Mouse (Mus musculus): ENCODE measurements around the gene Bcas2. TPM values are rescaled to one million over a fixed set of nuclear protein-coding genes. Genes with fewer than 3 reads are reported as not detected.
"Not testable (repeated sequence)": the region's sequence is repeated elsewhere in the genome, so short reads cannot be mapped to it uniquely, and the experiment has no call there.

The Bcas2 gene
- polyA plus RNA-seq, 1 experiment from 2014 or later: 272 TPM

DNA sequence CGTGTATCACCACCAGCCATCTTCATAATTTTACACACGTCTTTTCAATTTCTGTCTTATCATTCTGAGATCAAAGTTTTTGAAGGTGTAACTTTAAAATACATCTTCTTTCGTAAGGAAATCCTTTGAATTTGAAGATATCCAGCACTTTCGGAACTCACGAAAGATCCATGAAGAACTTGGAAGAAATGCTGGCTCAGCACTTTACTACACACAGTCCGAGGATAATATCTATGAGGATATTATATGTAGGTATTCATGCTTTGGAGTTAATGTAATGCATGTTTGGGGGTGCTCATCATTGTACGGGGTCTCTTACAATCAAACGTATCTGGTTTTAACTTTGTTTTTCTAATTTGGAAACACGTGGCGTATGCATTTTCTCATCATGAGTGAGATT is 38.4 kb upstream of the Bcas2 start:
- Histone ChIP-seq H3K36me3 (ENCODE audit: control insufficient read depth, insufficient read depth, low read length) (no peaks in the 10 kb centered on the region), H3K27ac (ENCODE audit: low read depth, low read length) (no peak overlapping the region), H3K9me3 (ENCODE audit: control insufficient read depth, low read length) (no peaks in the 10 kb centered on the region), H3K9ac (ENCODE audit: low read length) (no peak overlapping the region), H3K27me3 (ENCODE audit: control insufficient read depth, insufficient read depth, low read length) (no peaks in the 10 kb centered on the region), H3K4me2 (ENCODE audit: low read depth, low read length, severe bottlenecking) (no peak overlapping the region), H3K4me3 (ENCODE audit: low read depth, low read length) (no peak overlapping the region), H3K4me1 (replicated peaks; ENCODE audit: control insufficient read depth, insufficient read depth, low read length) (no peaks in the 10 kb centered on the region)
- ATAC-seq (replicated peaks; ENCODE audit: low FRiP score) (no peak), DNase-seq (ENCODE audit: low spot score) (no peak)
- WGBS: 92% methylated on average over 10 of the region's 10 CpGs

DNA sequence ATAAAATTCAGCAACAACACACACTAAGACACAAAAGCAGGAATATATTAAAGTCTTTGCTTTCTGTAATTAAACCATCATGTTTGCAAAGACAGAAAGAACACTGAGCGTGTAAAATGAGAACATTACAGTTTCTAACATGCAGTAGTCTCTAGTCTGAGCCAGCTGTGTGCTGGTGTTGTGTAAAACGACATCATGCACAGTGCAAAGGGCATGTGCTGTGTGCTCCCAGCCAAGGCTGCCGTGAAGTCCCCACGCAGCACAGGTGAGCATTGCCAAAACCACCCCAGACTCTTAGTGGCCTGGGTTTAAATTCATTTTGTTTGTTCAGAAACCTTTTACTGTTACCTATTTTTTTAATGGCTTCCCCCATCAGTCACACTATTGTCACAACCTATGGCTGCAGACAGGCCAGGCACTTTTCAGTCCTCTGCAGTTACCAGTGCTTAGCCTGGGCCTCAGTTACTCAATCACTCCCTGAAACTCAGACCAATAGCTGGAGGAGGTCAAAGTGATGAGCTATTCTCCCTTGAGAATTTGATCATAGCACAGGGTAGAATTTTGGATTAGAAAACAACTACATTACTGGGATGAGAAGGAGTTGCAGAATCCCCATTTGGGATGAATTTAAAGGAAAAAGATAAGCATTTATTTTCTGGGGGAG is 34.9 kb upstream of the Bcas2 start:
- Histone ChIP-seq H3K9ac (ENCODE audit: low read length) (no peak overlapping the region), H3K4me2 (ENCODE audit: low read depth, low read length, severe bottlenecking) (no peak overlapping the region), H3K27me3 (ENCODE audit: control insufficient read depth, insufficient read depth, low read length) (no peaks in the 10 kb centered on the region), H3K9me3 (ENCODE audit: control insufficient read depth, low read length) (no peaks in the 10 kb centered on the region), H3K27ac (ENCODE audit: low read depth, low read length) (no peak overlapping the region), H3K4me1 (replicated peaks; ENCODE audit: control insufficient read depth, insufficient read depth, low read length) (no peaks in the 10 kb centered on the region), H3K36me3 (ENCODE audit: control insufficient read depth, insufficient read depth, low read length) (no peaks in the 10 kb centered on the region), H3K4me3 (ENCODE audit: low read depth, low read length) (no peak overlapping the region)
- DNase-seq (ENCODE audit: low spot score): no peak
- WGBS: 89% methylated on average over 4 of the region's 4 CpGs
- ATAC-seq (replicated peaks; ENCODE audit: low FRiP score): no peak

- no peaks in the 10 kb centered on the region for H3K9me3 ChIP-seq (ENCODE audit: control insufficient read depth, low read length)
- ATAC-seq (replicated peaks; ENCODE audit: low FRiP score) (no peak), DNase-seq (ENCODE audit: low spot score) (no peak)
- H3K27me3 ChIP-seq (ENCODE audit: control insufficient read depth, insufficient read depth, low read length): no peaks in the 10 kb centered on the region
- H3K4me2 ChIP-seq (ENCODE audit: low read depth, low read length, severe bottlenecking): no peak overlapping the region
- H3K9ac ChIP-seq (ENCODE audit: low read length): no peak overlapping the region
- H3K27ac ChIP-seq (ENCODE audit: low read depth, low read length): no peak overlapping the region
- no peak overlapping the region for H3K4me3 ChIP-seq (ENCODE audit: low read depth, low read length)
- 82% methylated on average over 8 of the region's 8 CpGs for WGBS
- H3K4me1 ChIP-seq (replicated peaks; ENCODE audit: control insufficient read depth, insufficient read depth, low read length): no peaks in the 10 kb centered on the region
- no peaks in the 10 kb centered on the region for H3K36me3 ChIP-seq (ENCODE audit: control insufficient read depth, insufficient read depth, low read length)
Measured at GRCm38 (mm10) chr3:103139047-103139446, 32.4 kb upstream of the Bcas2 start.

DNA sequence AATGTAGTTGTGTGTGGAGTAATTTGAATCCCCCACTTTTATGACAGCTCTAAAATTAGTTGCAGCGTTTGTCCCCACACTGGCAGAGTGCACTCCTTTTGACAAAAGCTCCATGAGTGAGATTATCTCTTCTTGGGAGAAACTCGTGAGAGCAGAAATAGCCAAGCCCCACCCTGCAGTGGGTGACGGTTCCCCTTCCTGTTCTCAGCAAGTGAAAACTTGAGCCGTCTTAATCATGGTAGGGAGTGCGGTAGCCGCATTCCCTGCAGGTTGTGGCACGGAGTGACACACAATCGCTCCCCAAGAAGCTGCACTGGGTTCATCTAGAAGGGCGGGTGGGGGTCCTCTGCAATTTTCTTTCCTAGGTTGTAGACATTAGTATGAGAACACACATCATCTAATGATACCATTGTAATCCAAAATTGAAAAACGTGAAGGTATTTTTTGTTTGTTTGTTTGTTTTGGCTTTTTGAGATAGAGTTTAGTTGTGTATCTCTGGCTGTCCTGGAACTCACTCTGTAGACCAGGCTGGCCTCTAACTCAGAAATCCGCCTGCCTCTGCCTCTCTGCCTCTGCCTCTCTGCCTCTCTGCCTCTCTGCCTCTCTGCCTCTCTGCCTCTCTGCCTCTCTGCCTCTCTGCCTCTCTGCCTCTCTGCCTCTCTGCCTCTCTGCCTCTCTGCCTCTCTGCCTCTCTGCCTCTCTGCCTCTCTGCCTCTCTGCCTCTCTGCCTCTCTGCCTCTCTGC is 31.2 kb upstream of the Bcas2 start:
- not testable (repeated sequence) for DNase-seq (ENCODE audit: low spot score); H3K36me3 ChIP-seq (ENCODE audit: control insufficient read depth, insufficient read depth, low read length); H3K27me3 ChIP-seq (ENCODE audit: control insufficient read depth, insufficient read depth, low read length); H3K4me1 ChIP-seq (replicated peaks; ENCODE audit: control insufficient read depth, insufficient read depth, low read length); H3K4me3 ChIP-seq (ENCODE audit: low read depth, low read length); H3K9ac ChIP-seq (ENCODE audit: low read length); H3K4me2 ChIP-seq (ENCODE audit: low read depth, low read length, severe bottlenecking); H3K9me3 ChIP-seq (ENCODE audit: control insufficient read depth, low read length); H3K27ac ChIP-seq (ENCODE audit: low read depth, low read length); ATAC-seq (replicated peaks; ENCODE audit: low FRiP score)
- 73% methylated on average over 11 of the region's 11 CpGs for WGBS

DNA sequence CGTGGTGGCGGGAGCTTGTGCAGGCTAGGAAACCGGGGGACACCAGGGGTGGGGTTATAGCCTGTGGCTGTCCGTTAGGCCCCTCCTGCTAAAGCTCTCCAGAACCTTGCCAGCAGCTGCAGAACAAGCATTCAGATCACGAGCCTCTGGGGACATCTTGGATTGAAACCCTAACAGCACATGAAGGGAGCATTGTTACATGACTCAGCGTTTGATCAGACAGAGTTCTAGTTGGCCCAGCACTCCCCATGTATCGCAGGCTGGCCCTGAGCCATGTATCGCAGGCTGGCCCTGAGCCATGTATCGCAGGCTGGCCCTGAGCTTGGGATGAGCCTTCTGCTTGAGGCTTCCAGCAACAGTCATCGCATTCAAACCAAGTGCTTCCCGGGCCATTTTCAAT is 30.2 kb upstream of the Bcas2 start:
- Histone ChIP-seq H3K27ac (ENCODE audit: low read depth, low read length) (no peak overlapping the region), H3K4me1 (replicated peaks; ENCODE audit: control insufficient read depth, insufficient read depth, low read length) (no peaks in the 10 kb centered on the region), H3K4me2 (ENCODE audit: low read depth, low read length, severe bottlenecking) (no peak overlapping the region), H3K9me3 (ENCODE audit: control insufficient read depth, low read length) (no peaks in the 10 kb centered on the region), H3K9ac (ENCODE audit: low read length) (no peak overlapping the region), H3K27me3 (ENCODE audit: control insufficient read depth, insufficient read depth, low read length) (no peaks in the 10 kb centered on the region), H3K4me3 (ENCODE audit: low read depth, low read length) (no peak overlapping the region), H3K36me3 (ENCODE audit: control insufficient read depth, insufficient read depth, low read length) (no peaks in the 10 kb centered on the region)
- WGBS: 89% methylated on average over 11 of the region's 11 CpGs
- DNase-seq (ENCODE audit: low spot score) (no peak), ATAC-seq (replicated peaks; ENCODE audit: low FRiP score) (no peak)

- ATAC-seq (replicated peaks; ENCODE audit: low FRiP score): no peak
- no peak overlapping the region for H3K4me3 ChIP-seq (ENCODE audit: low read depth, low read length)
- no peaks in the 10 kb centered on the region for H3K36me3 ChIP-seq (ENCODE audit: control insufficient read depth, insufficient read depth, low read length)
- no peak for DNase-seq (ENCODE audit: low spot score)
- no peaks in the 10 kb centered on the region for H3K9me3 ChIP-seq (ENCODE audit: control insufficient read depth, low read length)
- H3K27me3 ChIP-seq (ENCODE audit: control insufficient read depth, insufficient read depth, low read length): no peaks in the 10 kb centered on the region
- WGBS: 86% methylated on average over 10 of the region's 10 CpGs
- no peaks in the 10 kb centered on the region for H3K4me1 ChIP-seq (replicated peaks; ENCODE audit: control insufficient read depth, insufficient read depth, low read length)
- no peak overlapping the region for H3K4me2 ChIP-seq (ENCODE audit: low read depth, low read length, severe bottlenecking)
- H3K27ac ChIP-seq (ENCODE audit: low read depth, low read length): no peak overlapping the region
- no peak overlapping the region for H3K9ac ChIP-seq (ENCODE audit: low read length)
Measured at GRCm38 (mm10) chr3:103142366-103142765, 29.1 kb upstream of the Bcas2 start.

DNA sequence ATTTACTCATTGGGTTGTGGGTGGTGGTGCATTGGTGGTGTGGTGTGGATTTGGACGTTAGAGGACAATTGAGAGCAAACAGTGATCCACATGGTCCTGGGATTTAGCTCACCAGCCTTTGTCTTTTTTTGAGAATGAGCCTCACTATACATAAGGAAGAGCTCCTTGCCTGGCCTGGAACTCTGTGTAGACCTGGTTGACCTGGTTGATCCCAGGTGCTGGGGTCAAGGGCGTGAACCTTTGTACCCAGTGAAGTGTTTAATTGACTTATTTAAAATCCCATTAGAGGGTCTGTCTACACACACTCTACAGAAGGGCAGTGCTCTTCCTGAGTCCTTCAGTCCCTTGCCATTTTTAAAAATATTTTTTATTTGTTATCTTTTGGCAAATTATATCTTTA is 26.1 kb upstream of the Bcas2 start:
- no peak overlapping the region for H3K9ac ChIP-seq (ENCODE audit: low read length)
- H3K4me3 ChIP-seq (ENCODE audit: low read depth, low read length): no peak overlapping the region
- WGBS: 80% methylated on average over 2 of the region's 2 CpGs
- H3K4me2 ChIP-seq (ENCODE audit: low read depth, low read length, severe bottlenecking): no peak overlapping the region
- no peak for ATAC-seq (replicated peaks; ENCODE audit: low FRiP score)
- no peaks in the 10 kb centered on the region for H3K9me3 ChIP-seq (ENCODE audit: control insufficient read depth, low read length)
- no peaks in the 10 kb centered on the region for H3K36me3 ChIP-seq (ENCODE audit: control insufficient read depth, insufficient read depth, low read length)
- no peak overlapping the region for H3K27ac ChIP-seq (ENCODE audit: low read depth, low read length)
- no peak for DNase-seq (ENCODE audit: low spot score)
- H3K27me3 ChIP-seq (ENCODE audit: control insufficient read depth, insufficient read depth, low read length): no peaks in the 10 kb centered on the region
- no peaks in the 10 kb centered on the region for H3K4me1 ChIP-seq (replicated peaks; ENCODE audit: control insufficient read depth, insufficient read depth, low read length)

GRCm38 (mm10) chr3:103145791-103146190 is 25.7 kb upstream of the Bcas2 start:
- H3K4me1 ChIP-seq (replicated peaks; ENCODE audit: control insufficient read depth, insufficient read depth, low read length): no peaks in the 10 kb centered on the region
- WGBS: 75% methylated on average over 4 of the region's 4 CpGs

More at GRCm38 (mm10) chr3:103145791-103146190, 25.7 kb upstream of the Bcas2 start:
- Histone ChIP-seq H3K4me2 (ENCODE audit: low read depth, low read length, severe bottlenecking) (no peak overlapping the region), H3K9me3 (ENCODE audit: control insufficient read depth, low read length) (no peaks in the 10 kb centered on the region), H3K27me3 (ENCODE audit: control insufficient read depth, insufficient read depth, low read length) (no peaks in the 10 kb centered on the region), H3K27ac (ENCODE audit: low read depth, low read length) (no peak overlapping the region), H3K36me3 (ENCODE audit: control insufficient read depth, insufficient read depth, low read length) (no peaks in the 10 kb centered on the region), H3K4me3 (ENCODE audit: low read depth, low read length) (no peak overlapping the region), H3K9ac (ENCODE audit: low read length) (no peak overlapping the region)
- ATAC-seq (replicated peaks; ENCODE audit: low FRiP score): no peak
- no peak for DNase-seq (ENCODE audit: low spot score)
